Mouse (Mus musculus) limb, embryonic 15.5 days (tissue): ENCODE data around the gene Ambra1. TPM values are rescaled to one million over a fixed set of nuclear protein-coding genes. Genes with fewer than 3 reads are reported as not detected.

ENCODE experiments used
- ATAC-seq: fragments of 200-750 bp; cut with Nextera tagmentation; 2 replicates; pipeline ENCODE4 v1.8.0; 2017; ENCODE audit warnings: low read depth, moderate TSS enrichment; ENCODE audit not compliant: insufficient number of reproducible peaks, low FRiP score, low TSS enrichment
- H3K27ac ChIP-seq: fragments of 300-500 bp; sonication (generic); 2 replicates; pipeline ENCODE4 v1.5.1; 2015; ENCODE audit warnings: moderate library complexity, mild to moderate bottlenecking, inconsistent platforms
- H3K27me3 ChIP-seq: fragments of 300-500 bp; sonication (generic); 2 replicates; pipeline ENCODE4 v1.6.1; 2015; ENCODE audit warnings: inconsistent platforms
- H3K36me3 ChIP-seq: fragments of 300-500 bp; sonication (generic); 2 replicates; pipeline ENCODE4 v1.6.1; 2015; ENCODE audit warnings: inconsistent platforms
- H3K4me1 ChIP-seq: fragments of 300-500 bp; sonication (generic); 2 replicates; pipeline ENCODE4 v1.6.1; 2015; ENCODE audit warnings: inconsistent platforms
- H3K4me2 ChIP-seq: fragments of 300-500 bp; sonication (generic); 2 replicates; pipeline ENCODE4 v1.6.1; 2015; ENCODE audit warnings: mild to moderate bottlenecking, inconsistent platforms
- H3K4me3 ChIP-seq: fragments of 300-500 bp; sonication (generic); 2 replicates; pipeline ENCODE4 v1.5.1; 2015; ENCODE audit warnings: mild to moderate bottlenecking, inconsistent platforms
- H3K9ac ChIP-seq: fragments of 300-500 bp; sonication (generic); 2 replicates; pipeline ENCODE4 v1.6.1; 2015; ENCODE audit warnings: inconsistent platforms
- H3K9me3 ChIP-seq: fragments of 300-500 bp; sonication (generic); 2 replicates; pipeline ENCODE4 v1.6.1; 2016; ENCODE audit warnings: inconsistent platforms
- WGBS: fragments of 180-500 bp; shearing (Covaris S2); methylation state at CpG from one replicate; pipeline ENCODE4 v1.1.7; 2015; 5-methylcytosine and 5-hydroxymethylcytosine counted together
- polyA plus RNA-seq: library from polyadenylated mRNA; unstranded; fragments of >200 nt; fragmentation: Nextera tagmentation; extraction: Ambion mirVana; gene quantifications from 2 replicates; pipeline ENCODE4 v1.2.1, GENCODE M21; 2015

The Ambra1 gene
- polyA plus RNA-seq, 1 experiment from 2014 or later = 17.1 TPM

GRCm38 (mm10) chr2:91834272-91834671 is 104.3 kb downstream of the Ambra1 start:
- Histone ChIP-seq H3K4me2 (no peak overlapping the region), H3K9ac (no peak overlapping the region), H3K4me3 (no peak overlapping the region), H3K36me3 (0 out of 2 replicates have a peak, but pooled peaks cover 2% of the 10 kb centered on the region), H3K9me3 (no peaks in the 10 kb centered on the region), H3K27ac (no peak overlapping the region), H3K27me3 (no peaks in the 10 kb centered on the region), H3K4me1 (no peaks in the 10 kb centered on the region)
- WGBS = 50% methylated on average over 1 of the region's 1 CpGs
- ATAC-seq = no peak

GRCm38 (mm10) chr2:91835031-91835430 is 105.1 kb downstream of the Ambra1 start:
- Histone ChIP-seq H3K4me2 (no peak overlapping the region), H3K4me1 (no peaks in the 10 kb centered on the region), H3K9me3 (no peaks in the 10 kb centered on the region), H3K9ac (no peak overlapping the region), H3K27me3 (no peaks in the 10 kb centered on the region), H3K36me3 (0 out of 2 replicates have a peak, but pooled peaks cover 2% of the 10 kb centered on the region), H3K27ac (no peak overlapping the region), H3K4me3 (no peak overlapping the region)
- no peak for ATAC-seq
- 60% methylated on average over 1 of the region's 1 CpGs for WGBS

DNA sequence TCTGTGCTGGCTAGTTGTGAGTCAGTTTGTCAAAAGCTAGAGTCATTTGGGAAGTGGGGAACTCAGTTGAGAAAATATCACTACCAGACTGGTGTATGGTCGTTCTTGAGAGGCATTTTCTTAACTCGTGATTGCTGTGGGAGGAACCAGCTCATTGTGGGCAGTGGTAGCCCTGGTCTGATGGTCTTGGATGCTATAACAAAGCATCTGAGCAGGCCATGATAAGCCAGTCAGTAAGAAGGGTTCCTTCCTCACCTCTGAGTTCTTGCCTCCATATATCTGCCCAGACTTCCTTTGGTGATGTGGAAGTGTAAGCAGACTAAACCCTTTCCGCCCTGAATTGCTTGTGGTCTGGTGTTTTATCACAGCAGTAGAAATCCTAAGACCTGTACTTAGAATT is 105.7 kb downstream of the Ambra1 start:
- ATAC-seq = no peak
- 81% methylated on average over 3 of the region's 3 CpGs for WGBS
- no peaks in the 10 kb centered on the region for H3K27me3 ChIP-seq

DNA sequence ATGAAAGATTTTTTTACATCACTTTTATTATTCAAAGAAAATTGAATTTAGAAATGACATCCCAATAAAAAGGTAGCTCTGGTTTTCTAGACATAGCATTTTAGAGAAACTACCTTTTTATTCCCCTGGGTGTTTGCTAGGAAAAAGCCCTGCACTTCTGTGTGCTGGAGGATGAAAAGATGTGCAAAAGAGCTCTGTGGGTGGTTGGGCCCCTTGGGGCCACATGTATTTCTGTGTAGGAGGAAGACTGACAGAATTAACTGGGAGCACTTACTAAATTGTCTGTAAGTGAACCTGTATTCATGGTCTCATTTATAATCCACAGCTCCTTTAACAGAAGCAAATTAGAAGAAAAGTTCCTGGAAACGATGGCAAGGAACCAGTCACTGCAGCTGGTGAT is 114.2 kb downstream of the Ambra1 start:
- no peak for ATAC-seq
- 0 out of 2 replicates have a peak, but pooled peaks cover 2% of the 10 kb centered on the region for H3K36me3 ChIP-seq
- no peak overlapping the region for H3K4me3 ChIP-seq
- no peaks in the 10 kb centered on the region for H3K9me3 ChIP-seq
- WGBS = 78% methylated on average over 1 of the region's 1 CpGs
- no peaks in the 10 kb centered on the region for H3K27me3 ChIP-seq
- no peaks in the 10 kb centered on the region for H3K4me1 ChIP-seq
- no peak overlapping the region for H3K27ac ChIP-seq
- H3K4me2 ChIP-seq = no peak overlapping the region
- no peak overlapping the region for H3K9ac ChIP-seq

More for the DNA sequence above, 105.7 kb downstream of the Ambra1 start:
- Histone ChIP-seq H3K4me1 (no peaks in the 10 kb centered on the region), H3K36me3 (0 out of 2 replicates have a peak, but pooled peaks cover 2% of the 10 kb centered on the region), H3K9me3 (no peaks in the 10 kb centered on the region), H3K4me2 (no peak overlapping the region), H3K4me3 (no peak overlapping the region), H3K27ac (no peak overlapping the region), H3K9ac (no peak overlapping the region)

- Histone ChIP-seq H3K36me3 (no peaks in the 10 kb centered on the region), H3K4me3 (no peak overlapping the region), H3K4me2 (no peak overlapping the region), H3K27me3 (no peaks in the 10 kb centered on the region), H3K9ac (no peak overlapping the region), H3K9me3 (no peaks in the 10 kb centered on the region), H3K27ac (no peak overlapping the region), H3K4me1 (no peaks in the 10 kb centered on the region)
- no peak for ATAC-seq
- WGBS = 64% methylated on average over 2 of the region's 2 CpGs
Measured at GRCm38 (mm10) chr2:91852446-91853191, 122.7 kb downstream of the Ambra1 start.

DNA sequence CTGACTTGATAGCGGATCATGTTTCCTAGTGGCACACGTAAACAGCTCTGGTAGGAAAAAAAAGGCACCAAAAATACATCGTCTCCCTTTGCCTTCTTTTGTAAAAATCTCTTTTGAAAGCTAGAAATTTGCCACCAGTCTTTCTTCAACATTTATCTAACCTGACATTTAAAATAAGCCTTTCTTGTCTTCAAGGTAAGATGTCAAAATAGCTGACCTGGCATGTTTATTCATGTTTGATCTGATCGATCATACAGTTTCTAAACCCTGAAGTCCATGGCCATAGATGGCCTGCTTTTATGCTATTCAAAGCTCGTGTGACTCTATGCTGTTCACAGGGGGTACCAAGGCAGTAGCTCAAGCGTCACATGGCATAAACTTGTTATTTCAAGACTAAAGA is 124.6 kb downstream of the Ambra1 start:
- H3K9ac ChIP-seq = no peak overlapping the region
- no peaks in the 10 kb centered on the region for H3K4me1 ChIP-seq
- H3K9me3 ChIP-seq = no peaks in the 10 kb centered on the region
- no peak overlapping the region for H3K4me2 ChIP-seq
- no peak overlapping the region for H3K4me3 ChIP-seq
- no peaks in the 10 kb centered on the region for H3K27me3 ChIP-seq
- WGBS = 86% methylated on average over 6 of the region's 6 CpGs
- no peaks in the 10 kb centered on the region for H3K36me3 ChIP-seq
- no peak for ATAC-seq
- no peak overlapping the region for H3K27ac ChIP-seq

- Histone ChIP-seq H3K9ac (no peak overlapping the region), H3K9me3 (no peaks in the 10 kb centered on the region), H3K36me3 (no peaks in the 10 kb centered on the region), H3K4me1 (no peaks in the 10 kb centered on the region), H3K4me3 (no peak overlapping the region), H3K27me3 (no peaks in the 10 kb centered on the region), H3K4me2 (no peak overlapping the region), H3K27ac (no peak overlapping the region)
- ATAC-seq = no peak
- WGBS = 90% methylated on average over 3 of the region's 3 CpGs
Measured at GRCm38 (mm10) chr2:91856958-91857357, 127.0 kb downstream of the Ambra1 start.

DNA sequence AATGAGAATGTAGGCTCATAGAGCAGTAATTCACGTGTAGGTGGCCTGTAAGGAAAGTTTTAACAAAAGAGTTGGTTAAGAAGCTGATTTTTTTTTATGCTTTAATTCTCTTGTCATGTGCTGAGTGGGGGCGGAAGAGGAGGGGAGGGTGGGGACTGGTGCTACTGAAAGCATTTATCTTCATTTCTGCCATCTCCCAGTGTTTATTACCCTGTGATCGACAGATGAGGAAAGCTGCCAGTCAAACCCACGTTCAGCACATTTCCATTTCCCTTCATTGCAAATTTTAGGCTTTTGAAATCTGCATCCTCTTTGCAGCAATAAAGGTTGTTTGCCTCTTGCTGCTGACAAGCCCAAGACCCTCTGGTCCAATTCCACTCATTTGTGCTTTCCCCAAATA is 129.5 kb downstream of the Ambra1 start:
- no peak for ATAC-seq
- no peak overlapping the region for H3K9ac ChIP-seq
- H3K4me1 ChIP-seq = no peaks in the 10 kb centered on the region
- H3K27me3 ChIP-seq = no peaks in the 10 kb centered on the region
- H3K4me2 ChIP-seq = no peak overlapping the region
- H3K9me3 ChIP-seq = no peaks in the 10 kb centered on the region
- 43% methylated on average over 4 of the region's 4 CpGs for WGBS
- no peaks in the 10 kb centered on the region for H3K36me3 ChIP-seq
- H3K4me3 ChIP-seq = no peak overlapping the region
- no peak overlapping the region for H3K27ac ChIP-seq

DNA sequence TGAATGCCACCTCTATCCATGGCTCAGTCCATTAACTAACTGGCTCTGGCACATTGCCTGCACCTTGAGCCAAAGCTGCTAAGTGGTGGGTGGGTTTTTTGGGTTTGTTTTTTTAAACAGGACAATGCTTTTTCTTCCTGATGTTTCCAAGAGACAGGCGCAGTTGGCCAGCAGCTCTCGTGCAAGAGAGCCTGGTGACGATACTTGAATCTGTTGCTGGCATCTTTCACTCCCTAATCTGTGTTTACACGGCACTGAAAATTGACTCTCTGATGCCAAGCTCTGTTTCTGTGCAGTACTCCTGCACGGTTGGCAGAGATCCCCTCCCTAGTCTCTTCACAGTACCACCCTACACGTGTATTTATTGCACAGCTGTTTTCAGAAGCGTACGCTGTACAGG is 140.8 kb downstream of the Ambra1 start:
- no peak overlapping the region; the same call in 1 of the 2 replicates for H3K27ac ChIP-seq
- ATAC-seq = no peak
- WGBS = 59% methylated on average over 8 of the region's 8 CpGs

DNA sequence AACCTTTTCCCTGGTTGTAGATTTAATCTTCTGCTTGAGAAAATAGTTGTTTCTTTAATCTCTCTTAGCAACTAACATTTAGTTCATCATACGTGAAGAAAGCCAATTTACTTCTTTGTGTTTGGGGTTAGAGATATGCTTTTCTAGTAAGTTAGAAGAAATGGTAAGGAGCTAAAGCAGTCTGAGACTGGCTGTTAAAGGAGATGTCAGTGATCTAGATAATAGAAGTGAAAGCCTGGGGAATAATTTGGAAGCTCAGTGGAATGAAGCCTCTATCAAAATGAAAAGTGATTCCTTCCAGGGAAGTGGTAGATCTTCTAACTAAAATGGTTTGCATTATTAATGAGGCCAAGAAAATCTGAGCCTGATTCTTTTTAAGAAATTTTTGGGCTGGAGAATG is 141.3 kb downstream of the Ambra1 start:
- Histone ChIP-seq H3K27me3 (no peaks in the 10 kb centered on the region), H3K4me2 (no peak overlapping the region), H3K4me1 (peaks cover 3% of the 10 kb centered on the region; the same call in 1 of the 2 replicates), H3K9me3 (no peaks in the 10 kb centered on the region), H3K36me3 (0 out of 2 replicates have a peak, but pooled peaks cover 2% of the 10 kb centered on the region), H3K9ac (no peak overlapping the region), H3K27ac (no peak overlapping the region), H3K4me3 (no peak overlapping the region)
- no peak for ATAC-seq
- 87% methylated on average over 1 of the region's 1 CpGs for WGBS

More for the DNA sequence above, 140.8 kb downstream of the Ambra1 start:
- Histone ChIP-seq H3K4me3 (no peak overlapping the region), H3K4me2 (no peak overlapping the region), H3K4me1 (peaks cover 3% of the 10 kb centered on the region; the same call in 1 of the 2 replicates), H3K9me3 (no peaks in the 10 kb centered on the region), H3K36me3 (no peaks in the 10 kb centered on the region), H3K27me3 (no peaks in the 10 kb centered on the region), H3K9ac (no peak overlapping the region)

- Histone ChIP-seq H3K4me2 (no peak overlapping the region), H3K9ac (no peak overlapping the region), H3K9me3 (no peaks in the 10 kb centered on the region), H3K27ac (no peak overlapping the region), H3K4me3 (no peak overlapping the region), H3K36me3 (peaks cover 11% of the 10 kb centered on the region; the same call in 1 of the 2 replicates), H3K4me1 (peaks cover 3% of the 10 kb centered on the region; the same call in 1 of the 2 replicates), H3K27me3 (no peaks in the 10 kb centered on the region)
- ATAC-seq = no peak
- WGBS = 95% methylated on average over 3 of the region's 3 CpGs
Measured at GRCm38 (mm10) chr2:91872658-91873057, 142.7 kb downstream of the Ambra1 start.

- no peaks in the 10 kb centered on the region for H3K27me3 ChIP-seq
- 70% methylated on average over 9 of the region's 9 CpGs for WGBS
- H3K36me3 ChIP-seq = peaks cover 11% of the 10 kb centered on the region; the same call in 1 of the 2 replicates
- no peak overlapping the region for H3K4me3 ChIP-seq
- H3K27ac ChIP-seq = no peak overlapping the region
- no peaks in the 10 kb centered on the region for H3K4me1 ChIP-seq
- H3K9me3 ChIP-seq = no peaks in the 10 kb centered on the region
- H3K4me2 ChIP-seq = no peak overlapping the region
- ATAC-seq = no peak
- no peak overlapping the region for H3K9ac ChIP-seq
Measured at GRCm38 (mm10) chr2:91876000-91876805, 146.3 kb downstream of the Ambra1 start.
